Mouse (Mus musculus) heart, adult 18-20 months (tissue): Measurements from ENCODE around the gene Rcn1. TPM values are rescaled to one million over a fixed set of nuclear protein-coding genes. Genes with fewer than 3 reads are reported as not detected.

Source experiments
- DNase-seq, 2 experiments: peaks; one replicate each; pipeline ENCODE4 v3.0.0; 2021 to 2022; ENCODE audit warnings: mixed read lengths in 1 of 2
- total RNA-seq, 2 experiments: library from RNA; stranded (reverse); gene quantifications; 2 replicates each; pipeline ENCODE4 v1.2.3; 2021

The Rcn1 gene
- total RNA-seq, 2 experiments from 2014 or later, result 22.7 to 25.0 TPM

DNA sequence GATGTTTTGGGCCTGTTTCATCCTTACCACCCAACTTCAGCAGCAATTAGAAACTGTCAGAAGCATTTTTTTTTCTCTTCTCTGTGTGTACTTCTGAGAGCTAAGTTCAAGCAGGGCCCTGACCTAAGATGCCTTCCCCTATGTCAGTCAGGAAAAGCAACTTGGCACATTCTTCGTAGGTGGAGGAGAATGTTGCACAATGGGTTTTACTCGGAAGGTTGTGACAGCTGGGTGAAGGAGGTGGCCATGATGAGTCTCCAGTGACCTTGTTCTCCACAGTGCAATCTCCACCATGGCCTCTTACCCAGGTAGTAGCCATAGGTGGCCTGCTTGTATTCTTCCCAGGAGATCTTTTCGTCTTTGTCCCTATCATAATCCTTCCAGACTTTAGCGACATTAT lies 4.7 kb downstream of the Rcn1 start:
- DNase-seq, result no peak

DNA sequence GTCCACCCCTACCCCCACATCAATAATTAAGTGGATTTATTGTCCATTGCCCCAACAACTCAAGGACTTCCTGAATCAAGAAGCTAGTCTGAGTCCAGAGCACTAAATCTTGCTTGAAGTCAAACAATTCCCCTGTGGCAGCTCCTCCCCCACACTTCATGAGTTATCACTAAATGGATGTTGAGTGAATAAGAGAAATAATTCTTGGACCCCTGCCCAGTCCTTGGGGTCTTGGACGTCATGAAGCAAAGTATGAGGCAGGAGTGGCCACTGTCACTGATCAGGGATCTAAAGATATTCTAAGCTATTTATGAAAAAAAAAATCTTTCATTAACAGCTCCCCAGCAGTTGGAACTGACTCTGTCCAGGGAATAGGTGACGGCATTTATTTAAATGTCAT lies 6.6 kb downstream of the Rcn1 start:
- DNase-seq, result no peak

DNA sequence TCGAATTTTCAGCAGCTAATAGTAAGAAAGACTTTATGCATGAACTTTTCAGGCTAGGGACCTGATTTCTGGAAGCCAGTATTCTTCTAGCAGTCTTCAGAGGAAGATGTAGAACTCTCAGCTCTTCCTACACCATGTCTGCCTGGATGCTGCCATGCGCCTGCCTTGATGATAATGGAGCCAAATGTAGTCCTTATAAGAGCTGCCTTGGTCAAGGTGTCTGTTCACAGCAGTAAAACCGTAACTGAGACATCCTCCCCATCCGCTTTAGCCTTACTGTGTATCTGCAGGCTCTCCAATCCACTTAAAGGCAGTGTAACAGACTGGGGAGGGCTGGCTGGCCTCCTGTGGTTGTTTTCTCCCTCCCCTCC lies 7.7 kb downstream of the Rcn1 start:
- DNase-seq, result no peak

DNA sequence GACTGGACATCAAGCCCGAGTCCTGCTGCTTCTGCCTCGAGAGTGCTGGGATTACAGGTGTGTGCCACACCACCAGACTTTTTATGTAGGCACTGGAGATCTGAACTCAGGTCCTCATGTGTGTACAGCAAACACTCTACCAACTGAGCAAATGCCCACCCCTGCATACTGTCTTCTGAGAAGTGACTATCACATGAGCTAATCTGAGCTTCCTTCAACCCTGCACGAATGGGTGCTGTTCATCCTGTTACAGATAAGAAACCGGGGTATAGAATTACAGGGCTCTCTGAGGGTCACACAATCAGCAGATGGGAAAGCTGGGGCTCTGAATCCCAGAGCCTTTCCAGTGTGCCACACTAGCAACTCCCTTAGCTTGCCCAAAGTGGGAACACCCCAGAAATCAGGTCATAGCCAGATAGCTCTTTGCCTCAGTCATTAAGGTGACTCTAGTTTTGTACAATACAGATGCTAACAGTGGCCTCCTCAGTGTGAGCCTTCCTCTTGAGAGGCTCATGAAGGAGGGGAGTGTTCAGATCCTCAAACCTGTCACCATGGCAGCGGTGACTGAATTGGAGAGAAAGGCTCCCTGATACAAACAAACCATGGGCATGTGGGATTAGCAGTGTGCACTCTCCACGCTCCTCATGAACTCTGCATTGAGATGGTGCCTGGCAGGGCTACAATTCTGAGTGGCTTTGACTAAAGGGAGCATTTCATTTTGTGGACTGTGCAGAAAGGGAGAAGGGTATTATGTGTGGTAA lies 8.3 kb downstream of the Rcn1 start:
- no peak for DNase-seq

DNA sequence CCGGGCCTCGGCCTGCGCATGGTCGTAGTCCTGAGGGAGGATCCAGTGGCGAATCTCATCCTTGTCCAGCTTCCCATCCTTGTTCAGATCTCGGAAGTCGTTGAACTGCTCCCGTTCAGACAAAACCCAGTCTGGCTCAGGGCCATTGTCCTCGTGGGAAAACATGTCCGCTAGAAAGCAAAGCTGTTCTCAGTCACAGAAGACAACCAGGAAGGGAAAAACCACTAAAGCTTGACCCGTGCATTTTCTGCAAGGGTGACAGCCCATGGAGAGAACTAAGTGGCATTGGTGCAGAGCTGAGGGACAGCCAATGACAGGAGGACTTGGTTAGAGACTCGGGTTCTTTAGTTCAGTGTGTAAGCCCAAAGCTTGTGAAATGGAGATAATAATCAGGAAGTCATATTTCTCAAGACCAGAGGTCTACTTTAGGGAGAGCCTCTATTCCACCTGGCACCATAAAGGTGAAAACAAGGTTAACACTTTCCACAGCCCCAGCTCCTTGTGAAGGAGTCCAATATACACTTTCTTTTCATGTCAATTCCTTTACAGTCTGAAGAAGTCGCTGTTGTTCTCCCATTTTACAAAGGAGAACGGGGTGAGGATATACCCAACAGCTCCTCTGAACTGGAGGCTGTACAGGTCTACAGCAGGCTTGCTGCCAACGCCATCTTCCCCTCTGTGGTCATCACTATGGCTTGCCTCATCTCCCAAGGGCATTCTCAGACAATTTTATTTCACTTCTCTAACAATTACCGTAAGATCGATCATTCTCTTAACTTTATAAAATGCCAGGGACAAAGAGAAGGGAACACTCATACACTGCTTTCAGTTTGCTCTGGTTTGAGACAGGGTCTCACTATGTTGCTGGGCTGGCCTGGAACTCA lies 9.9 kb downstream of the Rcn1 start:
- no peak for DNase-seq

DNA sequence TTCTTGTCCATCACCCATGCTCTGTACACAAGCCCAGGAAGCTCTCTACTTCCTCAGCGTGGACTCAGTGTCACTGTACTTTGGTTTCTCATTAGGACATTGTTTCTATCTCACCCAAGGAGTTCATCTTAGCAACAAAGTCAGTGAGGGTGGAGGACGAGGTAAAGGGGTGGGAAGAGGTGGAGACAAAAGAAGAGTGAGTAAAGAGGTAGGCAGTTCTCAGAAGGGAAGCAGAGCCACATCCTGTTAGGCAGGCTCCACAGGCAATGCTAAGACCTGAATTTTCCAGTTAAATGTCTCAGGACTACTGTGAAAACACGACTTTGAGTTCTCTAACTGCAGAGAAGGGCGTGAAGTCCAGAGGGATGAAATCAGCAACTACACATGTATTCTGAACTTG lies 12.7 kb downstream of the Rcn1 start:
- DNase-seq, result no peak

DNA sequence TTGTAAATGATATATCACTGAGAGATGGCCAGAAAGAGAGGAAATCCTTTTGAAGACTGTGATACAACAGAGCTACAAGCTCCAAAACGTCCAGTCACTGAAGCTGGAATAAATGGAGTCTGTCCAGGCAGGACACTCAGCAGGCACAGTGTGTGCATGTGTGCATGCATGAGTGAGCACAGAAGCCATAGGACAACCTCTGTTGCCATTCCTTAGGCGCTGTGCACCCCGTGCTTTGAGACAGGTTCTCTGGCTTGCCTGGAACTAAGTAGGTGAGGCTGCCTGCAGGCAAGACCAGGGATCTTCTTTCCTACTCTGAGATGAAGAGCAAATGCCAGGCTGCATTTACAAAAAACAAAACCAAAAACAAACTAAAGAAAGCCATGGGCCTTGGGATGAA lies 14.1 kb downstream of the Rcn1 start:
- no peak for DNase-seq

DNA sequence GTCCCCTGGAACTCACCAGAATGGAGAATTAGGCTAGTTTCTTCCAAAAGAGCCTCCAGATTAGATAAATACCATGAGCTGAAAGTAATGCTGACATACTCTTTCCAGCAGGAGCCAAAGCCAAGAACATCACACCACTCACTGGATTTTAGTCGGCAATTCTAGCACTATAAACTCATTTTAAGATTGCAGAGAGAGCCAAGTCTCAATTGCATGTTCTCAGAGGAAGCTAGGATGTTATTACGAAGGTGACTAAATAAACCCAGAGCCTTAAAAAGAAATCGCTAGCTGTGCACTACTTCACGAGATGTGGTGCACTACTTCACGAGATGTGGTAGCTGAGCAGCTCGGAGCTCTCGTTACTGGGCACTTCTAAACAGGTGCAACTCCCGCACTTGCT lies 16.1 kb downstream of the Rcn1 start:
- DNase-seq, result no peak

DNA sequence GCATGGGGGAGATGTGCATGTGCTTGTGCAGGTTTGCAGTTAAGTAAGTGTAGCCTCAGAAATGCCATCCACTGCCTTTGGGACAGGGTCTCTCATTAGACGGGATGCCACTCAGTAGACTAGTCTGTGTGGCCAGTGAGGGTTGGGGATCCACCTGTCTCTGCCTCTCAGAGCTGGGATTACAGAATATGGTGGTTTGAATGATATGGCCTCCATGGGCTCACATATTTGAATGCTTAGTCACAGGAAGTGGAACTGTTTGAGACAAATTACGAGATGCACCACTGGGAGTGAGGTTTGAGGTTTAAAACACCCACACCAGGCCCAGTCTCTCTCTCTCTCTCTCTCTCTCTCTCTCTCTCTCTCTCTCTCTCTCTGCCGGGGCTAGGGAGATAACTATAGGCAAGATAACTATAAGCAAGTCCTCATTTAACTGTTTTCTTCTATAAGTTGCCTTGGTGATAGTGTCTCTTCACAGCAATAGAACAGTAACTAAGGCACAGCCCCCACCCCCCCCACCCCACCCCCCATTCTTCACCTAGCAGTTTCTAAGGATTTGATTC lies 18.3 kb downstream of the Rcn1 start:
- no peak for DNase-seq

DNA sequence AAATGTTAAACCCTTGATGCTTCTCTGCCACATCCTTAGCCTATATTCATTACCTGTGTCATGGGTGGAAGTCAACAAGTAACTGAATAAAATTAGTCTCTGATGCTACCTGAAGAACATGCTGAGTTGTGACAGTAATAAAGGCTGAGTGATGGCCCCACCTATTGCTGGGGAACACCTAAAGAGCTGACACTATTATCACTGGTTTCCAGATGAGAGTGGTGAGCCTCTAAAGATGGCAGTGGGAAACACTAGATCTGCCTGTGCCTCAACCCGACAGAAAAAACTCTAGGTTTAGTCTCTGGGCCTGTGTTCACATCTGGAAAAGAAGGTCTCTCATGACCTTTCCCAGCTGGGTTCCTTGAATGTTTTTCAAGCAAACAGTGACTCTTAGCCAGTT lies 19.4 kb downstream of the Rcn1 start:
- no peak for DNase-seq

DNA sequence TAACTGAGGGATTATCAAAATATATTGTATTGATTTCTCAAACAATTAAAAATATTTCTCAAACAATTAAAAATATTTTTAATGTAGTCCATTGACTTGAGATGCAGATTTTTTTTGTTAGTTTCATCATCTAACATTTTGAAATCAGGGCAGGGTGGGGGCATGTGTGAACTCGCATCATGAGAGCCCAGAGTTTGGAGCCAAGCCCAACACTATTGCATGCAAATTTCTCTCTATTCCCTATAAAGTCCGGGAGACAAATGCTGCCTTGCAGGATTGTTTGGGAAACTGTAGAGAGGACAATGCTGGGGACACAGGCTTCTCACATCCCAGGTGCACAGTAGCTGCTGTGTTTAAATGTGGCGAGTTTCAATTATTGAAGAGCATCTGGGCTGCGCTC lies 23.4 kb downstream of the Rcn1 start:
- no peak for DNase-seq

DNA sequence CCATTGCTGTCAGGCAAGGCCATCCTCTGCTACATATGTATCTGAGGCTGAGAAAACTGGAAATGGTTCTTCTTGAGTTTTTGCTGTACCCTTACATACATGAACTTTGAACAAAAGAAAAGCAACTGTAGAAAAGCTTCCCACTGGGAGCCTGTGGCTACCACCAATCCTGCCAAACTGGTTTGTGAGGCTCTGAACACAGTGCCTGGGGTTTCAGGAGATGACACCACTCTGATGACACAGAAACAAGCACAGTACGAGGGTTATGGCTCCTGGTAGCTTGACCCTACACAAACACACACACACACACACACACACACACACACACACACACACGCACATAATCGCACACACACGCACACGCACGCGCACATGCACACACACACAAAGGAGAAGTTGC lies 23.9 kb downstream of the Rcn1 start:
- DNase-seq, result no peak

DNA sequence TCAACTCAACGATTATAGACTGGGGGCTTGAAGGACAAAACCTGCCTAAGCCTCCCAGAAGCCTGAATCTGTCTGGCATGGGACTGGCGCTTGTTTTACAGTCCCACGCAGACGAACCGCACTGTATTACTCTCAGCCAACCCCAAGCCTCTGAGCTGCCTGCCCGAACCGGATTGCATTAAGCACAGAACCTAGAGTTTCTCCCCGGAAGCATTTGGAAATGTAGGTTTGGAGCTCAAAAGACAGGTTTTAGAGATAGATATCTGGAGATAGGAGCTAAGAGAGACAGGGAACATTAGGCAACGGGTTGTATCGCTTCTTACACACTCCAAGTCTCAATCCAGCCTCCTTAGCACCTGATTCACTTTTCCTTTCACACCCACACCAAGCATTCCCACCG lies 25.5 kb downstream of the Rcn1 start:
- DNase-seq, result no peak

DNA sequence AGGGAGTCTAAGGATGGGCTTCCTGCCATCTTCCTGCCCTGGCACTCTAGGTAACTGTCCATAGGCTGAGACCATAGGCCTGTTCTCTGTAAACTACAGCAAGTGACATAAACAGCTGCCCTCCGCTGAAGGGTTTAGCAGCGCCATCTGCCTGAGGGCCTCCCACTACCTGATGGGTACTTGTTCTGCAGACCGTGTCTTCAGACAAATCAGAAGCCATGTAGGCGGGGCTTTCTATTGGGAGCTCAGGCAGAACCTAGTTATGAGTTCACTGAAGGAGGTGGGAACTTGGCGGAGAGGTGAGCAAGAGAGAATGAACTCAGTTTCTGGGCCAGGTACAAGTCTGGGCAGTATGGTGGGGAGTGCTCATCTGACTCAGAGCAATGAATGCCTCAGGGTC lies 26.4 kb downstream of the Rcn1 start:
- no peak for DNase-seq

DNA sequence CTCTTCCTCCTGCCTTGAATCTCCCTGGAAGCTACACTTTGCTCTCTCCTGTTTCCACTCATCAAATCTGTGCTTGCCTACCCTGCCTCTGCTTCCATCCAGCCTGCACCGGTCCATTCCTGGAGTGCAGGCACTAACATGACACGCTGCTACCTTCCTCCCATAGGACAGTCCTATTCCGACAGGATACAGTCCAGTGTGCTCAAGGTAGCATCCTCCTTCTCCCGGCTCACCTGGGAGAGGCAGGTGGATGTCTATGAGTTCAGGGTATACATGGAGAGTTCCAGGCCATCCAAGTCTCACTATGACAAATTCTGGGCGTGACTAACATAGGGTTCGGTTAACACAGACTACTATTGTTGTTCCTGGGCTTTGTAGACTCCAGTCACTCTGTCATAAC lies 27.0 kb downstream of the Rcn1 start:
- no peak for DNase-seq

DNA sequence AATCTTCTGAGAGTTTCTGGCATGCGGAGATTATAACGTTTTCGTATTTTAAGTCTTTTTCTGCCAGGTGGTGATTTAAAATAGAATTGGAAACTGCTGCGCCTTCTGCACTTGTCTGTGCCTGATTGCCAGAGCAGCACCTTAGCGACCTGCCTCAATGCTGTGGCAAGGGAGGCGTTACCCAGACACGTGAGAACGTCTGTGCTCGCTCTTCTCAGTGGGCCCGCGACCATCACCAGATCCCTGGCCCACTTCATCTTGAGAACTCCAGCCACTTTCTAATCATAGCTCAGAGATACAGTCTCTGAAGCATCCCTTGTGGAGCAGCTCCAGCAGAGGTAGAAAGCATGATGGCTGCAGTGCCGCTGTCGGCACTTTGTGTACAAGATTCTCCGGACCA lies 28.4 kb downstream of the Rcn1 start:
- DNase-seq, result no peak

DNA sequence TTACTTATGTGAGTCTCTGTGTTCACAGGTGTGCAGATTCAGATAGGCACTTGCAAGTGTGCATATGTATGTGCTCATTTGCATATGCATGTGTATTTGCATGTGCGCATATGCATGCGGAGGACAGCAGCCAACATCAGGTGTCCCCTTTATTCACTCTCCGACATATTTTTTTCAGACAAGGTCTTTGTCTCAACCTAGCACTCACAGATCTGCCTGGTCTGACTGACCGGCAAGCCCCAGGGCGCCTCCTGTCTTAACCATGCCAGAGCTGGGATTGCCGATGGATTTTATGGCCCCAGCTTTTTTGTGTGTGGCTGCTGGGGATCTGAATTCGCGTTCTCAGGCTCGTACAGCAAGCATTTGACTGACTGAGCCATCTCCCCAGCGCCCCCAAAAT lies 28.9 kb downstream of the Rcn1 start:
- no peak for DNase-seq

DNA sequence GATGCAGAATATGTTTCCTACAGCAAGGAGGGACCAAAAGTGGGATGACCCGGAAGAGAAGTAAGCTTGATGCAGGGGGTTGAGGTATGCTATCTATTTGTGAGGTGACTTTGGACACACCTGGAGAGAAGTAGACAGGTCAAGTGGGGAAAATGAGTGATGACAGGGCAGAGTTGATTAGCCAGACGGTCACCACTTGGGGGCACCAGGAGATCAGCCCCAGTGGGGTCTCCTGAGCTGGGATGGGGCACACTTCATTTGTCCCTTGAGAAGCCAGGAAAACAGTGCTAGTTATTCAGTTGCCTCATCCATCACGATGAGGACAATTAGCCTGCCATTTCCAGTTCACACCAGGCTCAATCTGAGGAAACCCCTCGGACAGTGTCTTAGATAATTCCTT lies 31.5 kb downstream of the Rcn1 start:
- DNase-seq, result peak in 1 of 2 experiments; percentile 12

DNA sequence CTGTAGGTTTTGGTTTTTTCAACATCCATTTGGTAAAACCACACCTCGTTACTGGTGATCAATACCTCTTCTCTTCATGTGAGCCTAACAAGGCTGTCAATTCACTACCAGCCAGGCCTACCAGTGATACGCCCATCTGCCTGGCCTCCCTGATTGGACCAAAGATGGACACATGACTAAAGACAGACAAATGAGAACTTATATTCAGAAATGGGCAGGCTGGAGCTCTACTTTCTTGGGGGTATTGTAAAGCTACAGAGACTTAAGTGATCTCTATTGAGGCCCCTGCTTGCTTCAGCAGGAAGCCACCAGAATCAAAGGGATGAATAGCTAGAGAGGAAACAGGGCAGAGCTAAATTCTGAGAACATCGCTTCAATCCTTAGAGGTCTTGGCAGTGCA lies 41.1 kb downstream of the Rcn1 start:
- DNase-seq, result no peak

DNA sequence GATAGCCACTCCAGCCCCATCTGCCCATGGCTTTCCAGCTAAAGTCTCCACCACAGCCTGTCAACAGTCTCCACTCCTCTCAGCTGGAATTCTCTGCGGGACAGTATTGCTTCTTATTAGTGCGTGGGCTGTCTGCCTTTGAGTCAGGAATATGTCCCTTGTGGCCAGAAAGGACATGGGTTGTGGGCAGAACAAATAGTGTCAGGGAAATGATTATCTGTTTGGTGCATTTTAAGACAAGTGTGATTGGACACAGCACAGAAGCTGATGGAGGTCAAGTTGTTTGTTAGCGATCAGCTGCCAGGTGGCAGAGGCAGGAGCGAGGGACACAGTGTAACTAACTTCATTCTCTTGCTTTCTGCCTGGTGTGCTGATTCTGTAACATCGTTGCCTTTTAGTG lies 42.3 kb downstream of the Rcn1 start:
- peak in 1 of 2 experiments; percentile 19 for DNase-seq

DNA sequence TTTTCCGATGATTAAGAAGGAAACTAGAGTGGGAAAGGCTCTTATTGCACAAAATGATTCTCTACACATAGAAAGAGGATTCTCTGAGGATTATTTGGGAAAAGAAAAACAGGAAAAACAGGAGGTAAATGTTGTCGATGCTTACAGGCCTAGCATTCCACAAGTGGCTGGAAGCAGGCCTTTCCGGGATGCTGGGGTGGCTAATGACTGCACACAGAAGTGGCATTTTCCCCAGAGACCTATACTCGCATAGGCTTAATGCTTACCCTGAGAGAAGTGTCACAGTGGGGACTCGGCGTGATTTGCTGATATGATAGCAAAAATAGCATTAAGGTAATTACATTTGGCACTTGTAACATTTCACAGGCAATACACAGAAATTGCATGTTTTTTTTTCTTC lies 50.2 kb downstream of the Rcn1 start:
- no peak for DNase-seq

DNA sequence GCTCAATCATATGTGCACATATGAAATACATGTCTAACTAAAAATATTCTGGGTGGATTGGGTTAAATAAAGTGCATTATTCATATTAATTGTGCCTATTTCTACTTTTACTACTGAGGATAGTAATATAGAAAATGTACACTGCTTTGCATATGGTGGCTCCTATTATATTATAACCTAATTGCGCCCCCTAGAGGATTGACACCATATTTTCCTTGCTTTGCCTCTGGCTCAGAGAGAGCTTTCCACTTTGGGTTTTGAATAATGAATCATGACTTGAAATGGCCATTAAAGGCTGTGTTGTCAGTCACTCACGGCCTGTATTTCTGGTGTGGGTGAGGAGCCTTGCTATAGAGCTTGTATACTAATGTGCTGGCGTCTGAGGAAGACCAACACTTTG lies 59.1 kb downstream of the Rcn1 start:
- no peak for DNase-seq

DNA sequence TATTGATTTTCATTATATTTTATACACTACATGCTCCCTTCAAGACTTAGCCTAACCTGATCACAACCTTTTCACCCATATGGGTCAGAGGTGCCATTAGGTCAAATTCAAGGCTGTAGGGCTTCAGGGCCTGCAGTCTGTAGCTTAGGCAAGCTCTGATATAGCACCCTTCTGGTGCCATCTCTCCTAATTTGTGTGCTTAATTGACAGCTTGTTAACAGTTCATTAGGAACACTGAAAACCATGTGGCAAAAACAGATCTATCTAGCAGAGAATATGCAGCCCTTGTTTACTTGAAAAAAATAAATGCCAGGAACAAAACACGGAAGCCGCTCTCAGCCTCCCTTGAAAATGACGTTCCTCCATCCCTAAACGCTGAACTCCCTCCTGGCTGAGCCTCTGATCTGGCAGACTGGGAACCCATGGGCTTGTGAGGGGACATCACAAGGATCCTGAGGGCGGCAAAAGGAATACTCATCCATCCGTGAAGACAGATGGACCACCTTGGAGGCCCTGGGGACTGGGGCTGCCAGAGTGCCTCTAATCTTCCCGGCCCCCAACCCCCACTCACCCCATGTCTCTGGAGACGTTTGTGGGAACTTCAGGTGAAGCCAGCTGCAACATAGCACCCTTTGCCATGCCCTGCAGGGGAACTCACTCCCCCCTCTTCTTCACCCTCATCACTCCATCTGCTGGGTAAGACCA lies 61.8 kb downstream of the Rcn1 start:
- no peak for DNase-seq
